Comparison of ENCODE assay signal across 7 mouse cellular contexts in the genomic region with DNA sequence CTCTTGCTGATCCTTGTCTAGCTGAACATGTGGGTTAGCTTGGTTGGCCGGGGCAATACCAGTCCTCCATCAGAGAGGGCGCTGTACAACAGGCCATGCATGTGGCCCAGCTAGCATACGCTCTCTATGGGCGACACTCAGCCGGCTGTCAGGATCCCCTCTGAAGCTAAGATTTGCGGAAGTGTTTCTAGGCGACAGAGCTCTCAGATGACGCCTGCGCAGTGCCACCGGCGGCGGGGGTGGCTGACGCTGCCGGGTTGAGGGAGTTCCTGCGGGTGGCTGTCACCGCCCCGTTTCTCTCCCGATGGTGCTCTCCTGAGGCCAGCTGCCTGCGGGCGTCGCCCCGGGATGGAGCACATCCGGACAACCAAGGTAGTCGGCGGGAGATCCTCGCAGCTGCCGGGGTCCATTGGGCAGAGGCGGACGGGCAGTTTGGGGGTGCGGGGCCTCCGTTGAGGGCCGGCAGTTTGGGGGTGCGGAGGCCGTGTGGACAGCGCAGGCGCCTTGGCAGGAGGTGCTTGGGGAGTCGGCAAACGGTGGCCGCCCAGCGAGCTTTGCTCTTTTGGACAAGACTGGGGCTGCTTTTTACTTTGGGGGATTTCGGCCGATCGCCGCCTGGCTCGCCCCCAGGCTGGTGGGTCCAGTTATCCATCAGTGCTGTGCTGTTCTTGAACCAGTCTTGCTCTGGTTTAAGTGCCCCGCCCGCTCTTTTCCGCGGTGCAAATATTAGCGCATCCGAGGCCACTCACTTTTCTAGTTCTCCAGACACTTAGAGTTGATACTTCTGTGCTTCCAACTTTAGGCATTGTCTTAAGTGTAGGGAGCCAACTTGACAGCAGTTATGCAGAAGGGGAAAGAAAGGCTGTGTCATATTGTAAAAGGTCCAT. TPM values are rescaled to one million over a fixed set of nuclear protein-coding genes. Genes with fewer than 3 reads are reported as not detected.
DNase-seq lines count a peak whose midpoint lies in the region; ATAC-seq lines count a peak whose summit lies in the region.

A gene (plus strand): TSS at position 239 of the 887 bp plus-strand sequence.

- DNase-seq in adrenal gland, adult 8-10 months, result peak; percentile 93
- DNase-seq in embryo, embryonic 9.5 days (ENCODE audit: extremely low spot score), result peak; percentile 97
- peak; percentile 85 to 91 for DNase-seq in gastrocnemius, postnatal 4 days (ENCODE audit: low spot score in 2 of 2)
- peak; percentile 93 to 95 for DNase-seq in left cerebral cortex, postnatal 36 days (ENCODE audit: low spot score in 2 of 2)
- peak; percentile 99 for DNase-seq in midbrain, embryonic 11.5 days (ENCODE audit: low spot score, missing footprints)
- peak; percentile 99 for DNase-seq in skeletal muscle tissue, adult 2 months (ENCODE audit: low read depth, low spot score)

- under 1% methylated on average over 51 of the region's 51 CpGs for WGBS in intestine, embryonic 16.5 days
- under 1% methylated on average over 51 of the region's 51 CpGs for WGBS in midbrain, embryonic 11.5 days

- no peaks in the 10 kb centered on the region for H3K27me3 ChIP-seq in intestine, embryonic 16.5 days (replicated peaks; ENCODE audit: control insufficient read depth, insufficient read depth, low read length)
- no peaks in the 10 kb centered on the region for H3K27me3 ChIP-seq in midbrain, embryonic 11.5 days (ENCODE audit: control insufficient read depth, insufficient read depth, low read length)

- peak within 1 kb of the TSS; percentile 69 for H3K4me2 ChIP-seq in intestine, embryonic 16.5 days (ENCODE audit: low read depth, low read length)
- peak within 1 kb of the TSS; percentile 72 for H3K4me2 ChIP-seq in midbrain, embryonic 11.5 days

- no peaks in the 10 kb centered on the region for H3K36me3 ChIP-seq in intestine, embryonic 16.5 days (ENCODE audit: control insufficient read depth, insufficient read depth, low read length)
- H3K36me3 ChIP-seq in midbrain, embryonic 11.5 days (ENCODE audit: control insufficient read depth, insufficient read depth, low read length), result no peaks in the 10 kb centered on the region

- H3K27ac ChIP-seq in intestine, embryonic 16.5 days (ENCODE audit: low read length), result peak within 1 kb of the TSS; percentile 61
- H3K27ac ChIP-seq in midbrain, embryonic 11.5 days (ENCODE audit: low read depth, low read length), result peak within 1 kb of the TSS; percentile 65; the same call in 1 of the 2 replicates

- H3K9me3 ChIP-seq in intestine, embryonic 16.5 days (ENCODE audit: control insufficient read depth, low read length), result no peaks in the 10 kb centered on the region
- no peaks in the 10 kb centered on the region for H3K9me3 ChIP-seq in midbrain, embryonic 11.5 days (ENCODE audit: control insufficient read depth, low read length)

- H3K4me3 ChIP-seq in intestine, embryonic 16.5 days (ENCODE audit: low read length), result peak within 1 kb of the TSS; percentile 84
- peak within 1 kb of the TSS; percentile 80 for H3K4me3 ChIP-seq in midbrain, embryonic 11.5 days (ENCODE audit: low read depth, low read length)

- H3K9ac ChIP-seq in intestine, embryonic 16.5 days (ENCODE audit: low read depth, low read length), result peak within 1 kb of the TSS; percentile 86
- H3K9ac ChIP-seq in midbrain, embryonic 11.5 days (ENCODE audit: low read length), result peak within 1 kb of the TSS; percentile 83

- intact Hi-C loops in left cerebral cortex, postnatal 36 days (cut with DNase I), result loop anchor here (1.0 kb wide), 2 partner anchors 14 to 113 kb away; a partner anchor contains a TSS

- peak; percentile 98 for ATAC-seq in intestine, embryonic 16.5 days
- peak; percentile 99 for ATAC-seq in midbrain, embryonic 11.5 days (ENCODE audit: low FRiP score)

- 0 out of 2 replicates have a peak, but pooled peaks cover 5% of the 10 kb centered on the region for H3K4me1 ChIP-seq in intestine, embryonic 16.5 days (ENCODE audit: control insufficient read depth, insufficient read depth, low read length)
- peaks cover 9% of the 10 kb centered on the region for H3K4me1 ChIP-seq in midbrain, embryonic 11.5 days (ENCODE audit: control insufficient read depth, insufficient read depth, low read length)

RNA-seq across cellular contexts. Expression of the gene that starts here (rescaled TPM):
- total RNA-seq in adrenal gland, adult 8-10 months (2022), result 10 to 100 TPM; 47.6 to 66.7 (median 59.9) TPM
- total RNA-seq in gastrocnemius, postnatal 4 days (2021), result 10 to 100 TPM; 30.8 to 33.8 TPM
- 25.0 and 25.3 TPM in 2 replicates for polyA plus RNA-seq in intestine, embryonic 16.5 days (2015; fragmentation: Nextera tagmentation; extraction: Ambion mirVana)
- 100 to 1,000 TPM; 110 to 112 TPM for total RNA-seq in left cerebral cortex, postnatal 36 days (2021)
- 51.0 and 57.4 TPM in 2 replicates for polyA plus RNA-seq in midbrain, embryonic 11.5 days (2014; fragmentation: Nextera tagmentation; extraction: Ambion mirVana)

Comparison
In these comparisons a context has a peak if more than half of its experiments do, and no peak if none do; other contexts are left out.
1. Peak in every context shown above with its lines: DNase-seq, ATAC-seq, H3K4me3 ChIP-seq and H3K27ac ChIP-seq.